Mouse (Mus musculus): ENCODE measurements around the gene Nvl. TPM values are rescaled to one million over a fixed set of nuclear protein-coding genes. Genes with fewer than 3 reads are reported as not detected.

Nvl gene
- polyA plus RNA-seq, 1 experiment from 2014 or later, result 7.3 TPM

DNA sequence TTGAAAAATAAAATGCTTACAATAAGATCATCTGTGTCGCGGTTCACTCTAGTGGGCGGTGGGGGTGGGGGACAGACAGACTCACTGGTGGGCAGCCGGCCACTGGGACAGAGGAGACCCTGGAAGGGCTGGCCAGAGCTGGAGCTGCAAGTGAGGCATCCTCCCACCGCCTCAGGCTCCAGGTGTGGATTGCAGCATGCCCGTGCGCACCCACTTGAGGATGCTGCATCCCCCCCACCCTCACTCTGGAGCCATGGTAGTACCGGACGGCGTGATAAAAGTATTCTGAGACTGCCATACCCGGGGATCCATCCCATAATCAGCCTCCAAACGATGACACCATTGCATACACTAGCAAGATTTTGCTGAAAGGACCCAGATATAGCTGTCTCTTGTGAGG lies 54.0 kb downstream of the Nvl start:
- Histone ChIP-seq H3K9me3 (ENCODE audit: control insufficient read depth) (no peaks in the 10 kb centered on the region), H3K27me3 (replicated peaks; ENCODE audit: control insufficient read depth, insufficient read depth, low read length) (no peaks in the 10 kb centered on the region), H3K4me3 (ENCODE audit: low read depth, low read length) (no peak overlapping the region), H3K4me2 (replicated peaks; ENCODE audit: low read depth) (no peak overlapping the region), H3K9ac (ENCODE audit: low read depth, low read length) (no peak overlapping the region), H3K36me3 (ENCODE audit: control insufficient read depth, insufficient read depth) (peaks cover 36% of the 10 kb centered on the region), H3K27ac (ENCODE audit: low read depth, low read length) (no peak overlapping the region), H3K4me1 (replicated peaks; ENCODE audit: control insufficient read depth, insufficient read depth, low read length) (no peaks in the 10 kb centered on the region)
- no peak for TF ChIP-seq CTCF (IDR thresholded peaks at IDR 0.05; ENCODE audit: low read depth)
- ATAC-seq, result no peak
- WGBS, result 74% methylated on average over 12 of the region's 12 CpGs

DNA sequence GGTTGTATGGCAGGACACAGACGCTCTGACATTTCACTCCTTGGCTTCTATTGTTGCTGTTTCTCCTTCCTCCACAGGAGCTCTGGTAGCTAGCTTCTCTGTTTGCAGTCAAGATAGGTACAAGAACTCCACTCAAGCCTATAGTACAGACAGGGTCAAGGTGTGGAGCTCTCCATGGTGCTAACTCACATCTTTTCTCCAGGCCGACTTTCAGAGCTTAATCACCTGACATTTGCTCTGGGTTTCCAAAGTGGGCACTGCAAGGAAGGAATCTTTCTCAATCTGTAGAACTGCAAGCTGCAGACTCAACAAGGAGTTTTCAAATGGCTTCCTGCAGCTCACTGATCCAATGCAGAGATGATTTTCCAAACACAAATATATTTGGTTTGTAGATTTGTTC lies 60.0 kb downstream of the Nvl start:
- no peak for TF ChIP-seq CTCF (IDR thresholded peaks at IDR 0.05; ENCODE audit: low read depth)
- Histone ChIP-seq H3K36me3 (ENCODE audit: control insufficient read depth, insufficient read depth) (no peaks in the 10 kb centered on the region), H3K4me1 (replicated peaks; ENCODE audit: control insufficient read depth, insufficient read depth, low read length) (no peaks in the 10 kb centered on the region), H3K27me3 (replicated peaks; ENCODE audit: control insufficient read depth, insufficient read depth, low read length) (no peaks in the 10 kb centered on the region), H3K9ac (ENCODE audit: low read depth, low read length) (no peak overlapping the region), H3K9me3 (ENCODE audit: control insufficient read depth) (no peaks in the 10 kb centered on the region), H3K4me3 (ENCODE audit: low read depth, low read length) (no peak overlapping the region), H3K27ac (ENCODE audit: low read depth, low read length) (no peak overlapping the region), H3K4me2 (replicated peaks; ENCODE audit: low read depth) (no peak overlapping the region)
- ATAC-seq, result no peak
- 27% methylated on average over 2 of the region's 2 CpGs for WGBS

DNA sequence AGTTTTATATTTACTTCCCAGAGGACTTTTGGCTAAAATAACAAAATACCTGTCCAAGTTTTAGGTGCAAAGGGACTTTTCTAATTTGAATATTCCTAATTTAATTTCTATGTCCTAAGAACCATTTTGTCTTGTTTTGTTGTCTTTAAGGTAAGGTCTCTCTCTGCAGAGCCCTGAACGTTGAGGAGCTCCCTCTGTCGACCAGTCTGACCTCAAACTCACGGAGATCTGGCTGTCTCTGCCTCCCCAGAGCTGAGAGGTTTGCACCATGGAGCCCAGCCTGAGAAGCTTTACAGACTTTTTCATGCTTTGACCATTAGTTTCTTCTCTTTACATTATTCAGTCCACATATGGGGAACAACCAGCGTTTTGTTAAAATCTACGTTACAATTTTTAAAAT lies 70.9 kb downstream of the Nvl start:
- Histone ChIP-seq H3K4me1 (replicated peaks; ENCODE audit: control insufficient read depth, insufficient read depth, low read length) (no peaks in the 10 kb centered on the region), H3K27me3 (replicated peaks; ENCODE audit: control insufficient read depth, insufficient read depth, low read length) (no peaks in the 10 kb centered on the region), H3K9me3 (ENCODE audit: control insufficient read depth) (no peaks in the 10 kb centered on the region), H3K4me3 (ENCODE audit: low read depth, low read length) (no peak overlapping the region), H3K36me3 (ENCODE audit: control insufficient read depth, insufficient read depth) (no peaks in the 10 kb centered on the region), H3K4me2 (replicated peaks; ENCODE audit: low read depth) (no peak overlapping the region), H3K27ac (ENCODE audit: low read depth, low read length) (no peak overlapping the region), H3K9ac (ENCODE audit: low read depth, low read length) (no peak overlapping the region)
- peak; percentile 35 for TF ChIP-seq CTCF (IDR thresholded peaks at IDR 0.05; ENCODE audit: low read depth)
- ATAC-seq, result no peak
- WGBS, result 36% methylated on average over 5 of the region's 5 CpGs

DNA sequence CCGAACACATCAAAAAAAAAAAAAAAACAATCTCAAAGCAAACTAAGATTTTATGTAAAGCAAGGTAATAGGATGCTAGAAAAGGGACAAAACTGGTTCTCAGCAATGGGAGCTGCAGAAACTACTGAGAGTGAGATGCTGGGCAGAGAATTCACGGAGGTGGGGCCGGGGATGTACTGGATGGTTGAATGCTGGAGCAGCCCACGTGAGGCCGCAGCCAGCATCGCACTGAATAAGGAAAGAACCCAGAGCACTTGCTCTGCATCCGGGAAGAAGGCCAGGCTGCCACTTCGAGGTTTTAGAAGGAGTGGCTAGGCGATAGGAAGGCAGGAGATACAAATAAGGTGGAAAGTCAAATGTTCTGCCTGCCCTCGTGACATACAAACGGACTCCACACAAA lies 74.3 kb downstream of the Nvl start:
- H3K36me3 ChIP-seq (ENCODE audit: control insufficient read depth, insufficient read depth), result no peaks in the 10 kb centered on the region
- no peak for TF ChIP-seq CTCF (IDR thresholded peaks at IDR 0.05; ENCODE audit: low read depth)
- no peaks in the 10 kb centered on the region for H3K9me3 ChIP-seq (ENCODE audit: control insufficient read depth)
- no peak overlapping the region for H3K27ac ChIP-seq (ENCODE audit: low read depth, low read length)
- WGBS, result 69% methylated on average over 11 of the region's 11 CpGs
- ATAC-seq, result no peak
- no peaks in the 10 kb centered on the region for H3K4me1 ChIP-seq (replicated peaks; ENCODE audit: control insufficient read depth, insufficient read depth, low read length)
- no peaks in the 10 kb centered on the region for H3K27me3 ChIP-seq (replicated peaks; ENCODE audit: control insufficient read depth, insufficient read depth, low read length)
- no peak overlapping the region for H3K4me2 ChIP-seq (replicated peaks; ENCODE audit: low read depth)
- no peak overlapping the region for H3K9ac ChIP-seq (ENCODE audit: low read depth, low read length)
- H3K4me3 ChIP-seq (ENCODE audit: low read depth, low read length), result no peak overlapping the region

DNA sequence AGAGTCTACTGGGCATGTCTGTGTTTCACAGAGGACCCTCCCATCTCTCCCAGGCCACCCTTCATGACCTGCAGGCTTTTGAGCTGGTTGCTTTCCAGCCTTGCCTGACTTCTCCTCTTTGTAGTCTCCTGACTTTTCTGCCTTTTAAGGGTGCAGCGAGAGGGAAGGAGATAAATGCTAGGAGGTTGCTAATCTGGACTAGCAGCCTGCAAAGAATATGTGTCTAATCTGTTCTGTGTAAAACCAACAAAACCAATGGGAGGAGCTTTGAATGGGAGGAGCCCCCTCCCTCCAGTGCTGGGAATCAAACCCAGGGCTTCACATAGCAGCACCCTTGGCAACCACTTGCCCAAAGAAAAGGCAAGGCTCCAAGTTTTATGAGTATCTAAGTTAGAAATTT lies 75.7 kb downstream of the Nvl start:
- no peak overlapping the region for H3K4me3 ChIP-seq (ENCODE audit: low read depth, low read length)
- H3K36me3 ChIP-seq (ENCODE audit: control insufficient read depth, insufficient read depth), result no peaks in the 10 kb centered on the region
- H3K9me3 ChIP-seq (ENCODE audit: control insufficient read depth), result no peaks in the 10 kb centered on the region
- no peak overlapping the region for H3K27ac ChIP-seq (ENCODE audit: low read depth, low read length)
- no peaks in the 10 kb centered on the region for H3K27me3 ChIP-seq (replicated peaks; ENCODE audit: control insufficient read depth, insufficient read depth, low read length)
- 82% methylated on average over 1 of the region's 1 CpGs for WGBS
- no peak overlapping the region for H3K9ac ChIP-seq (ENCODE audit: low read depth, low read length)
- no peaks in the 10 kb centered on the region for H3K4me1 ChIP-seq (replicated peaks; ENCODE audit: control insufficient read depth, insufficient read depth, low read length)
- TF ChIP-seq CTCF (IDR thresholded peaks at IDR 0.05; ENCODE audit: low read depth), result no peak
- no peak overlapping the region for H3K4me2 ChIP-seq (replicated peaks; ENCODE audit: low read depth)
- no peak for ATAC-seq

DNA sequence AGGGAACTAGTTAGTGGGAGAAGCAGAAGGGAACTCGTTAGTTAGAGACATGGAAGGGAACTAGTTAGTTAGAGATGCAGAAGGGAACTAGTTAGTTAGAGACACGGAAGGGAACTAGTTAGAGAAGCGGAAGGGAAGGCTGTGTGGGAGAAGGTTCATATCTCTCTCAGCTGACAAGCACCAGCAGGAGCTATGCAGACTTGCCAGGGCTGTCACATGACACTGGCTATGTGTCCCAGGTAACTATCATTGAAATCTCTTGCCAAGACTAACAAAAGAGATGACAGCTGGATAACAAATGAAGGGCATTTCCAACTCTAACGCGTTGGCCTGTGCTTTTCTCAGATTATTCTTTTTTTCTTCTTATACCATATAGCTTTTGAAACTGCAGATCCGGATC lies 79.4 kb downstream of the Nvl start:
- Histone ChIP-seq H3K27me3 (replicated peaks; ENCODE audit: control insufficient read depth, insufficient read depth, low read length) (no peaks in the 10 kb centered on the region), H3K9ac (ENCODE audit: low read depth, low read length) (no peak overlapping the region), H3K4me1 (replicated peaks; ENCODE audit: control insufficient read depth, insufficient read depth, low read length) (no peaks in the 10 kb centered on the region), H3K4me2 (replicated peaks; ENCODE audit: low read depth) (no peak overlapping the region), H3K36me3 (ENCODE audit: control insufficient read depth, insufficient read depth) (no peaks in the 10 kb centered on the region), H3K4me3 (ENCODE audit: low read depth, low read length) (no peak overlapping the region), H3K9me3 (ENCODE audit: control insufficient read depth) (no peaks in the 10 kb centered on the region), H3K27ac (ENCODE audit: low read depth, low read length) (no peak overlapping the region)
- WGBS, result 73% methylated on average over 6 of the region's 6 CpGs
- TF ChIP-seq CTCF (IDR thresholded peaks at IDR 0.05; ENCODE audit: low read depth), result no peak
- ATAC-seq, result no peak

DNA sequence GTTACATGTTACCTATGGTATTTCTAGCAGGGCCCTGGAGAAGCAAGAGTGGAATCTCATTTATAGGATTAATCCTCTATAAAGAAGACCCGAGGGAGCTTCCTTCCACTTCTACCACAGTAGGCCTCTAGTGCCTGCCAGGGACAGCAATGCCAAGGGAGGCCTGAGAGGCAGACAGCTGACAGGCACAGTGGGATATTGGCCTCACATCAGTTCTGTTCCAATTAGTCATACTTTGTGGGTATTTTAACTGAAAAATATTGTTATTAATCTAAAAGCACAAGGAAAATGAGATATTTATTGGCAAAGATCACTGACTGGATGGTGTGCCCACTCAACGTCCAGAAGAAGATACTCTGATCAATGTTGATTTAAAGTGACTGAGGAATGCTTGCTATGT lies 80.0 kb downstream of the Nvl start:
- H3K27ac ChIP-seq (ENCODE audit: low read depth, low read length), result no peak overlapping the region
- no peak overlapping the region for H3K4me2 ChIP-seq (replicated peaks; ENCODE audit: low read depth)
- H3K4me3 ChIP-seq (ENCODE audit: low read depth, low read length), result no peak overlapping the region
- TF ChIP-seq CTCF (IDR thresholded peaks at IDR 0.05; ENCODE audit: low read depth), result no peak
- H3K27me3 ChIP-seq (replicated peaks; ENCODE audit: control insufficient read depth, insufficient read depth, low read length), result no peaks in the 10 kb centered on the region
- no peaks in the 10 kb centered on the region for H3K9me3 ChIP-seq (ENCODE audit: control insufficient read depth)
- no peak for ATAC-seq
- H3K36me3 ChIP-seq (ENCODE audit: control insufficient read depth, insufficient read depth), result no peaks in the 10 kb centered on the region
- H3K4me1 ChIP-seq (replicated peaks; ENCODE audit: control insufficient read depth, insufficient read depth, low read length), result no peaks in the 10 kb centered on the region
- no peak overlapping the region for H3K9ac ChIP-seq (ENCODE audit: low read depth, low read length)
- WGBS, result 62% methylated on average over 2 of the region's 2 CpGs

Data from intestine, postnatal 0 days (tissue).